Mouse (Mus musculus) gastrocnemius, postnatal 10 days (tissue): ENCODE measurements around the gene Vmn1r230. TPM values are rescaled to one million over a fixed set of nuclear protein-coding genes. Genes with fewer than 3 reads are reported as not detected.

Source experiments
- DNase-seq: peaks from one replicate; pipeline ENCODE4 v3.0.0; 2021; ENCODE audit warnings: mixed read lengths
- long read RNA-seq, 2 experiments: library from polyadenylated mRNA; stranded (forward); transcript quantifications; one replicate each; pipeline ENCODE4 v2.0.0; 2021
- total RNA-seq, 2 experiments: library from RNA; stranded (reverse); gene quantifications; 2 replicates each; pipeline ENCODE4 v1.2.3; 2021

Gene Vmn1r230
- total RNA-seq: not detected
- long read RNA-seq, experiment 1: 0 reads
- long read RNA-seq, experiment 2: 0 reads

DNA sequence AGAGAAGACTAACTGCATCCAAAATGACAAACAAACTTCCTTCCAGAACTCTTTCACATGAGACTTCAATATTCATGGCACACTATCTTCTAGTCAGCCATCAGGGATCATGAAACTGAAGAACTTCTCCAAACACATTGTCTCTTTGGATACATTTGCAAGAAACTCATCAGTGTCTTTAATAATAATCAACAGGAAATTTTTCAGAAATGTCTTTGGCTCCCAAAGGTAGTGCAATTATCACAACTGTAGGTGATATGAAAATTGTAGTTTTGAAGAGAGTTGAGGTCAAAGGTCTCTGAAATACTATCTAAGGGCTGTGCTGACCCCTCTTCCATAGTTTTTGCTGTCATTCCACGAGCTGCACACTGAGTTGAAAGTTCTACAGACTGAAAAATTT, at the start of gene Vmn1r230:
Vmn1r230 (plus strand) TSS at position 301 of the 400 bp plus-strand sequence.
- no peak for DNase-seq

DNA sequence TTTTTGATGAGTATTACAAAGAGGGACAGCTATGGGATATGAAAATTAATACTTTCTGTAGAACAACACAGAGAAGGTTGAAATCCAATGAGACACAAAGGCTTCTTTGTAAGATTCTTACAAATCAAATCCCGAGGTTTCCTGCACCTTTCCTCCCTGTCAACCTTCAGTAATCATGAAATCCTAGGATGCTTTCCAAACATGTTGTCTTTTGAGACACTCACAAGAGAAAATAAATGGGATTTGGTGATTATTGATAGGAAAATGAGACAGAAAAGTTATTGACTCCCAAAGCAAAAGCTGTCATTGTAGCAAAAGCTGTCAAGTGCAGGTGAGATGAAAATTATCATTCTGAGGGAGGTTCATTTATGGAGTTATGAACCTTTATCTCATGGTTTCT, 29.0 kb upstream of the Vmn1r230 start, which contains the start of gene Vmn1r229:
Vmn1r229 (plus strand) TSS at position 301 of the 400 bp plus-strand sequence.
- no peak for DNase-seq

Other genes starting within 250 kb of the Vmn1r230 start
- not detected for gene Vmn2r110, start 244.0 kb upstream of the Vmn1r230 start, total RNA-seq
- gene Fpr-rs3, start 215.6 kb upstream of the Vmn1r230 start, total RNA-seq: not detected
- not detected for gene Vmn1r226, start 157.6 kb upstream of the Vmn1r230 start, total RNA-seq
- not detected for gene Vmn1r227, start 110.6 kb upstream of the Vmn1r230 start, total RNA-seq
- not detected for gene Vmn1r228, start 54.3 kb upstream of the Vmn1r230 start, total RNA-seq
- under 1 TPM in 1 of 2 experiments, not detected in 1; 0.02 TPM for gene Vmn1r229, start 28.9 kb upstream of the Vmn1r230 start, total RNA-seq
- not detected for gene Vmn1r231, start 64.6 kb downstream of the Vmn1r230 start, total RNA-seq
- not detected for gene Vmn1r232, start 79.3 kb downstream of the Vmn1r230 start, total RNA-seq
- 100 to 1,000 TPM; 137 to 146 TPM for gene Ppp2r1a, start 104.9 kb downstream of the Vmn1r230 start, total RNA-seq
- not detected for gene Vmn1r233, start 156.0 kb downstream of the Vmn1r230 start, total RNA-seq
- gene Zfp160, start 168.5 kb downstream of the Vmn1r230 start, total RNA-seq: 10 to 100 TPM in 1 of 2 experiments, 1 to 10 TPM in 1; 8.2 to 12.7 TPM